Mouse (Mus musculus): Measurements from ENCODE around the gene Slc25a25. TPM values are rescaled to one million over a fixed set of nuclear protein-coding genes. Genes with fewer than 3 reads are reported as not detected.
A peak's percentile ranks its signal among the peaks of the same experiment; 100 is the strongest.

The Slc25a25 gene
- total RNA-seq, 2 experiments from 2014 or later: 18.1 to 47.8 TPM

DNA sequence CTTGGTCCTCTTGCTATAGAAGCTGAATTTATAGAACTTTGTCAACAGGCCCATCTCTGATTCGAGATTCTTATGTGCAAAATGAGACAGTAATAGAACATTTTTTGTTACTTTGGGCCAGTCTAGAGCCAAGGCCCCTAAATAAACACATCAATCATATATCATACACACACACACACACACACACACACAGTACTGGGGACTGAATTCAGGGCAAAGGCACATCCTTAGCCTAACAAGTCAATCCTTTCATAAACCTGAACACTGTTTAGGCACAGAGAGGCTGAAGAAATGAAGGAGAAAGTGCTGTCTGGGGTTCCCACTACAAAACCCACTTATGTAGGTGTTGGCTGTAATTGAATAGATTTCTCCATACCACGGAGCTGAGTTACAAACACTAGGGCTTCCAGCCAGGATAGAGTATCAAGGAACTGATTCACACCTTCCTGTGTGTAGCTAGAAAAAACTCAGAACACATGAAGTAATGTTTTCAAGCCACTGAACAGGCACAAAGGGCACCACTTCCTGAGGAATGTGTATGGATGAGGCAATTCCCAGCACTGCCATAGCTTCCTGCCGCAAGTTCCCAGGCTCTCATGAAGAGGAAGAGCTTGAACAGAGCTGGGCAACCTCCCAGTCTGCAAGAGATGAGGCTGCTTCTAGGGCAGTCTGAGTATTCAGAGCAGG is 14.4 kb downstream of the Slc25a25 start:
- intact Hi-C loops (cut with DNase I; ENCODE audit: low total_unique reads): no loop called here
- DNase-seq: no peak

DNA sequence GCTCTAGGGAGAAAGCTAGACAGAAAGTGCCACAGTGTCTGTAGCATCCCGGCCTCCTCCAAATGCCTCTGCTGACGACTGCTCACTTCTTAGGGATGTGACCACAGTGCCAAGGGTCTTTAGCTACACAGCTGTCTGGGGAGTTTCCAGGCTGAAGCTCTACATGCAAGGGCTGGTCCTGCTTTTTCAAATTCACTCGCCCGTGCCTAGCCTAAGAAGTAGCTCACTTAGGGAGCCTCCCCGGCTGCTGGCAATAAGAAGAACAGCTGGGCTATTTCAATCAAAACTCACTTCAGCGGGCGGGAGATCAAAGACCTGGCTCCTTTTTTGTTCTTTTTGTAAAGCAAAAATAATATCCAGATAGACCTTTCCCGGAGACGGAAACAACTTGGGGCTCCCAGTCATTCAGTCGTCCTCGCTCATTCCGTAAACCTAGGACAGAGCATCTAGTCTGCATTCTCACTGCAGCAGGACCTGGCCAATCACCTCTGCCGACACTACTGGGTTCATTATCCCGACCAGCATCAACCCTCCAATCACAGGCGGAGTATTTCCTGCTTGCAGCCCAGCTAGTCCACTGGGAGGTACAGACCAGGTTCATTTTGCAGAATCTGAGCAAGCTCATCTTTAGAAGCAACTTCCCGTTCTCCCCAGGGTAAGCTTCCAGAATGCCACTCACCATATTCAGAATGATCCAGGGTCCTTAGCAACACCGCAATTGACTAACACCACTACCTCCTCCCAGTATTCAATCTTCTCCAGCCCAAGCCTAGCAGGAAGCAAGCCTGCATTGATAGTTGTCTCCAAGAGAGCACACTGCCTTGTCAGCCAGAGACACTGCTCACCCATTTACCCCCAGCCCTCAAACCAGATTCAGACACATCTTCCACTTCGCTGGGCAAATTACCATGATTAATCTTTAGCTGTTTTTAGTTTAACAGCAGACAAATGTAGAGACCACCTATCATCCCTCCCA is 20.3 kb downstream of the Slc25a25 start:
- DNase-seq: peak; percentile 78
- intact Hi-C loops (cut with DNase I; ENCODE audit: low total_unique reads): no loop called here

DNA sequence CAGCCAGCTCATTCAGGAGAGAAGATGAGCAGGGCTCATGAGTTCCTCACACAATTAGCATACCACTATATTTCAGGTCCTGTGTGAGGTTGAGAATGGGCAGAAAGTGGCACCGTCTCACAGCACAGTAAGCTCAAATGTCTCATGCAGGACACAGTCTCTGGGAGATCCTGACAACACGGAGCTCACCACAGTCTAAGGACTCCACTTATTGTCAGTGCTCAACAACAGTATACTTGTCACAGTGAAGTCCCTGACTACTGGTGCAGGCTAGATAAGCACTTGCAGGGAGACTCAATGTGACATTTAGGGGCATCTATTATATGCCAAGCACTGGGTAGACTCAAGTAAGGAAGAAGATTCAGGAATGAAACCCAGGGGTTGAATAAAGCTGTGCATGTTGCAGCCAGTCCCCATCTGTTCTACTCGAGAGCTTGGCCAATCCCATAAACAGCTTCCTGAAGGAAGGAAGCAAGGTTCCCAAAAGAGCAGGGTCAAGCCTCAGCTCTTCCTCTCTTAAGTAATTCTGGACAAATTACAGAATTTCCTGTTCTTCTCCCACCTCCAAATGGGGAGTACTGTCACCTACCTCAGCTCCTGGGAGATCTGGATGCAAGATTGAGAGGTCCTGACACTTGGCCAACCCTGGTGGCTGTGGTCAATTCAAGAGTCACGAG is 21.9 kb downstream of the Slc25a25 start:
- intact Hi-C loops (cut with DNase I; ENCODE audit: low total_unique reads): no loop called here

DNA sequence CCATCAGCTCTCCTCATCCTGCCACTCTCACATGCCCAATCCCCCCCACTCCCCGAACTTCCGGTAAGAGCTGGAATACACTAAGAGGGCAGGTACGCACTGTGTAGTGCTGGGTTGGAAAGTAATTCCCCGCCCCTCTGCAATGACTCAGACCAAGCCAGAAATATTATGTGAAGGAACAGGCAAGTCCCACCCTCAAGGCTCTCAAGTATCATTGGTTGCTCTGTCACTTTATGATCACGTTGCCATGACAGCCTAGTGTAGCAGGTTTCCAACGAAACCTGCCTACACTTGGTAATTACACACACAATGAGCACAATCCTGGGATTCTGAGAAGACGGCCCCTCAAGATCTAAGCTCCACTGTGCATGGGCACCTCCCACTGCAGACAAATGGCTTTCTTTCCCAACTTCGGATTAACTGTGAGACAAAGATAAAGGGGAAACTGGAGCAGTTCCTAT is 23.0 kb downstream of the Slc25a25 start:
- intact Hi-C loops (cut with DNase I; ENCODE audit: low total_unique reads): no loop called here
- no peak for DNase-seq

More for the DNA sequence above, 21.9 kb downstream of the Slc25a25 start:
- no peak for DNase-seq

DNA sequence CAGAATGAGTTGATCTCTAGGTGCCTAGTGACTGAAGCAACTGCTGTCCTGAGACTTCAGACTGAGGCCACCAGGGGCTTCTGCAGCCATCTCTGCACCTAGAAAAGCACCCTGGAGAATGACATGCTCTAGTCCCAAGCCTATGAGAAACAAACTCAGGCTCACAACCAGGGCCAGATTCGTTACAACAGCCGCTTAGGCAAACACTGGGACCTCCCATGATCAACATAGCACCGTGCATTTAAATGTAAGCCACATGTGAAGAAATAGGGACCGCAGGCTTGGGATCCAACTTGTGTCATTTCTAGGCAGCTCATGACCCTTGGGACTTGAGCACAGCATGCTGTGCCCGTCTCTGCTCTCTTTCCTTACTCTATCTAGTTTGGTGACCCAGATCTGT is 23.5 kb downstream of the Slc25a25 start:
- no peak for DNase-seq
- intact Hi-C loops (cut with DNase I; ENCODE audit: low total_unique reads): no loop called here

DNA sequence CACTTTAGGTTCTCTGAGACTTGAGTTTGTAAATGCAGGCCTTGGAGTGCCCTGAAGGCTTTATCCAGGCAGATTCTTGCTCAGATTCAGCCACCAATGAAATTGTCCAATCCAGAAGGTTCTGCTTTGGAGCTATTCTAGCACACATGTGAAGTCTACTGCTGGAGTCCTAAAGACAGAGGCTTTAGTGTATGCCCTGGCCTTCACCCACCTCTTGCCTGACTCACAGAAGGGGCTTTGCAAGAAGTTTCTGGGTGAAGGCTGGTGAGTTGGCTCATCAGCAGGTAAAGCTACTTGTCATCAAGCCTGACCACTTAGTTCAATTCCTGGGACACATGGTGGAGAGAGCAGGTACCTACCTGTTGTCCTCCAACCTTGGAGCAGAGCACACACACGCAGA is 25.1 kb downstream of the Slc25a25 start:
- intact Hi-C loops (cut with DNase I; ENCODE audit: low total_unique reads): no loop called here
- DNase-seq: no peak

DNA sequence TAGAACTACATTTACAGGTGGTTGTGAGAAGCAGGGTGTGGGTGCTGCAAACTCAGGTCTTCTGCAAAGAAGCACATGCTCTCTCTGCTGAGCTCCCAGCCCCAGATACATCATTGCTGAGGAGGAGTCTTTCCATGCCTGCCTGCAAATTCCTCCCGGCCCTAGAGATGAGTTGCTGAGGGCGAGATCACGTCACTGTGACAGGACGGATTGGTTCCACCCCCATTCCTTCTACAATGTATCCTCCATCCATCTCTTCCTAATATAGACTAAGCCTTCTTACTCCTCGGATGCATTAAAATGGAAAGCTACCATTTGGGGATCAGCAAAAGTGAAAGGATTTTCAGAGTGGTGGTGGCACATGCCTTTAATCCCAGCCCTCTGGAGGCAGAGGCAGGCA is 25.7 kb downstream of the Slc25a25 start:
- DNase-seq: no peak
- intact Hi-C loops (cut with DNase I; ENCODE audit: low total_unique reads): no loop called here

DNA sequence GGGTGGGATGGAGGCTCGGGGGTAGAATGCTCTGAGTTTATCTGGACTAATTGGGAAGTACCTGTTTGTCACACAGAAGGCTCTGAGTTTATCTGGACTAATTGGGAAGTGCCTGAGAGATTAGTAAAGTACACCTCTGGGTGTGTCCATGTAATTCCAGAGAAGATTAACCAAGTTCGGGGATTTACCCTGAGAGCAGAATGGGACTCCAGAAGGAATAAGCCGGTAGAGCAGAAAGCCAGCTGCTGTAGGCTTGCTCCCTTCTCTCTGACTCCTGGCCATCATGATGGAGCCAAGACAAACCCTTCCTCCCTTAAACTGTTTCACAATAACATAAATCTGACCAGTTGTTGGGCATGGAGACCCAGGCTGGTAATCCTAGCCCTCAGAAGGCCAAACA is 26.4 kb downstream of the Slc25a25 start:
- intact Hi-C loops (cut with DNase I; ENCODE audit: low total_unique reads): no loop called here
- DNase-seq: no peak

DNA sequence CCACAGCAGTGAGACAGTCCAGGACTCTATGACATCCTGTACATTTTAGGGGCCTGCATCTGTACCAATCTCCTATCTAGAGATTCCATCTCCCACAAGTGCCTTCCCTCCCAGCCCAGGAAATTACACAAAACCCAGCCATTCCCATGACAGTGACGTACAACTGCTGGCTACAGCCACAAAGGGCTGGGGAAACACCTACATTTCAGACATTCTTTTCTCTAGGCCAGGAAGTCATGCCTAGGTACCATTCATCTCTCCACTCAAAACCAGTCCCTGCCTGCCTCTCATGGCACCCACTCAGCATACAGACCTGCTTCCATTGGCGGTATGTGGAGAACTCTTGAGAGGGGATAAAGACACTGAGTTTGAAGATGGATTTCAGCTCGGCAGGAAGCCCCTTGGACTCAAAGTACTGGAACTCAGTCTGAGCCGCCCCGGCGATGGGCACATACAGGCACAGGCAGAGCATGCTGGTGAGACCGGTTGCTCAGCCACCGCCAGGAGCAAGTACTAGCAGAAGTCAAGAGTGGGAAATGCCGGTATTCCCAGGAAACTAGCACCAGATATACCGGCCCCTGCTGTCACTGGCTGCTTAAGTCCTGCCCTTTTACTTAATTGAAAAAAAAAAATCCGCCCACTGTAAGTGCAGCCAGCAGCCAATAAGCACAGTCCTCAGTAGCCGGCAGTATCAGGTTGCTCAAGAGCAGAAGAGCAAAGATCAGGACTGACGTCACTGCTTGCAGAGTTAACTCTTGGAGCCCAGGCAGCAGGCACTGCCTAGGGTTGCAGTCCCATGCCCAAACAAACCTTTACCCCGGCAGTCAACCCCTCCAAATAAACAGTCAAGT is 27.5 kb downstream of the Slc25a25 start:
- DNase-seq: peak; percentile 60
- intact Hi-C loops (cut with DNase I; ENCODE audit: low total_unique reads): no loop called here

DNA sequence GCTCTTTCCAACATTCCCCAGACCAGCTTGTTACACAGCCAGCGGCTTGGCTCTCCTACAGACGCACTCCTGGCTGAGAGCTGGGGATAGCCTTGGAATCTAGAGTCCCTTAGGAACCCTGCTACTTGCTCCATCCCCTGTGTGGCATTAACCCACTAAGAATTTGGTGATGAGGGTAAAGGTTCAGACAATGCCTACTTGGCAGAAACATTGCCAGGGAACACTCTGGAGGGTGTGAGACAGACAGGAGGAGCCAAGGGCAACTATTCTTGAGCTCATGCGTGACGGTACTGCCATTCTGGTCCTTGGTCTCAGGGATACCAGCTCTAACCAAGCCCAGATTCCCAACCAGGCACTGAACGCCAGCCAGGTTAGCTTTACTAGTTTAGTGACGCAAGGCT is 29.4 kb downstream of the Slc25a25 start:
- intact Hi-C loops (cut with DNase I; ENCODE audit: low total_unique reads): no loop called here

DNA sequence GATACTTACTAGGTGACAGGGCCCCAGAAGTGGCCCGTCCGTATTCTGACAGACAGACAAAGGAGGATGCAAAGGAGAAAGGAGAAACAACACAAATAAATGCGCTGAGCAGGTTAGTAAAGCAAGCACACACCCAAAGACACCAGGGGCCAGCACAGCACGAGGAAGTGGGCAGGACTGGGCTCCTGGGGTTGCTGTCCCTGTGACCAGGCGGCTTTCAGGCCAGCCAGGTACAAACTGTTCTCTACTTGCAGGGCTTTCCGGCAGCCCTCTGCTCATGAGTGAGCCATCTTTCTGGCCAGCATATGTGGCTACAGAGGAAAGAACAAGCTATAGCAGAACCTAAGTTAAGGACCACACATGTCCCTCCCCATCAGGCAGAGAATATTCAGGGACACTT is 30.6 kb downstream of the Slc25a25 start:
- intact Hi-C loops (cut with DNase I; ENCODE audit: low total_unique reads): no loop called here
- DNase-seq: no peak

More for the DNA sequence above, 29.4 kb downstream of the Slc25a25 start:
- no peak for DNase-seq

DNA sequence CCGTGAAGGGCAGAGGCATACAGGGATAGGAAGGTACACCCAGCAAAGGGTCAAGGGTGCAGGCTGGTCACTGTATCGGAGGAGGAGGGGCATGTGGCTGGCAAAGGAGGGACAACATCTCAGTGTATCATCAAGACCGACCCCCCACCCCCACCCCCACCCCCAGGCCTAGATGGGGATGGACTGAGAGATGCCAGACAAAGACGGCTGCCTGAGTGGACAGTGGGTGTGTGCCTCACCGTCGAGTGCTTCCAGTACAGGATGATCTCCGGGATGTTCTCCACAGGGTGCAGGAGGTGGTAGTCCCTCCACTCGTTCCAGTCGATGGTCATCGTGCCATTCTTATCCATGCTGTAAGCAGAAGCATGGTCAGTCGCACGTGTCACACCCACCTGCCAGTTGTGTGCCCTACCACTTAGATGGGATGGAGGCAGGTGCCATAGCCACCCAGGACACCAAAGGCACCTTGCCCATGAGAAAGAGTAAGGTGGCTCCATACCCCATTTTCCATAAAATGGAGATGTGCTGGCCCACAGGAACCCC is 31.1 kb downstream of the Slc25a25 start:
- no peak for DNase-seq
- intact Hi-C loops (cut with DNase I; ENCODE audit: low total_unique reads): no loop called here

DNA sequence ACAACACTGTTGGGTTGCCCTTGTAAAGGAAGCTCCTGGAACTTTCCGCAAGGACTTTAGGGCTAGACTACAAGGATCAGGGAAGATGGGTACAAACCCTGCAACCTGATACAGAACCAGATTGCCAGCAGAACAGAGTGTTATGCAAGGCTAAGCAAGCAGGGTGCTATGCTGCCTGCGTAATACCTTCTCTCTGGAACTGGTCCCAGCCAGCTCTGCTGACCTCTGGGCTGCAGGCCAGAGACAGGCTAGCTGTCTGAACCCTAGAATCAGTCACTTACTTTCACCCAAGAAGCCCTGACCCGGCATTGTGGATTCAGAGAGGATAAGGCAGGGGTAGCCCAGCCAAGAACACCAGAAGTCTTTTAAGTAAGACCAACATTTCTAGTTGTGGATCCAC is 31.9 kb downstream of the Slc25a25 start:
- DNase-seq: peak; percentile 76
- intact Hi-C loops (cut with DNase I; ENCODE audit: low total_unique reads): no loop called here

DNA sequence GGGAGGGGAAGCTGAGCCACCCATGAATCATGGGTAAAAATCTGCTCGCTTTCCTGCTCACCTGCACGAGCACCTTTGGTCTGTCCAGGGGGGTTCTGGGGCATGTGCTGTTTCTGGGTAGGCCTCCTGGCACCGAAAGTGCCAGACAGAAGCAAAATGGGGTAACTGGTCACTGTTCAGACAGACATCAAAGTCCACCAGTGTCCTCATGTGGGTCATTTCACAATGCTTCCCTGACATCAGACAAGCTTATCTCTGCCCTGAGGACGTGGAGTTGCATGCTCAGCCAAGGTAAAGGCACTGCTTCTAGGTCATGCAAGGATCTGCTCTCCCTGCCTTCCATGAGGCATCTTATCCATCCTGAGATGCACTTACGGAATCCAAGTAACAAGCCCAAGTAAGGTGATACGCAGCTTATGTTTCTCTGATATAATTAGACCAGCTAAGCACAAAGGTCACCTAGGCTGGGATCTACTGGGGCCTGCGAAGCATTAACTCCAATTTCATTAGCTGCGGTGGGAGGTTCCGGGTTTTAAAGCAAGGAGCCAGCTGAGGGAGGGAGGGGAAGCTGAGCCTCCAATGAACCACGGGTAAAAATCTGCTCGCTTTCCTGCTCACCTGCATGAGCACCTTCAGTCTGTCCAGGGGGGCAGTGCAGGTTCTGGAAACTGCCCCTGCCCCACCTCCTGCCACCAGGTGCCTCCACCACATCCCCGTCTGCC is 32.7 kb downstream of the Slc25a25 start:
- intact Hi-C loops (cut with DNase I; ENCODE audit: low total_unique reads): no loop called here
- DNase-seq: no peak

DNA sequence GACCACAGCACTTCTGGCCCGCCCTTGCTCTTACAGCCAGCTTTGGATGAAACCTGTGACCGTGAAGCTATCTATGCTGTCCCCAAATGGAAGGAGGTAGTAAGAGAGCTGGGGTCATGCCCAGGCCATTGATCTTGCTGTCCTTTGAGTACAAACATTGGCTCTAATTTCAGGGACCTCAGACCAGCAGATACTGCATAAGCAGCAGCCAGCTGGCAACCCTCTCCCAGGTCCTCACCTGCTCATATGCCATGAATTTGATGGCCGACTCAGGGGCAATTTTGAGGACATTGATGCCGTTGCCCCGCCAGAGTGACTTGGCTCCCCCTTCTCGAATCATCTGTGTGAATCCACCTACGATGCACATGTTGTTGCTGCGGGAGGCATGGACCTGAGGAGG is 33.8 kb downstream of the Slc25a25 start:
- intact Hi-C loops (cut with DNase I; ENCODE audit: low total_unique reads): no loop called here

DNA sequence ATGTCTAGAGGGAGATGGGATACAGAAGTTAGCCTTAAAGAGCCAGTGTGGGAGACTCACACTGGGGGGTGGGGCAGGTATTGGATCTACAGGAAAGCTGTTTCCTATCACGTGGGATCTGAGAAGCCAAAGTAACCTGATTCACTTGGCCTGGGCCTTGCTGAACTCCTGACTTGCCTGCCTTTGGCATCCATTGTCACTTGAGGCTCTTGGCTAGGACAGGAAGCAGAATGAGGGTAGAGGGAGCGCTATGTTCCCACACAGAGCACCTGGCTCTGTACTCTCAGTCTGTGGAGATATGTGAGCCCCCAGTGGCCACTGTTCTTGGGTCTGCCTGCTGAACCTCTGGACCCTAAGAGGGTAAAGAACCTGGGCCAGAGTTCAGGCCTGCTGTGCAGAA is 34.7 kb downstream of the Slc25a25 start:
- no peak for DNase-seq
- intact Hi-C loops (cut with DNase I; ENCODE audit: low total_unique reads): no loop called here

More for the DNA sequence above, 33.8 kb downstream of the Slc25a25 start:
- DNase-seq: no peak

DNA sequence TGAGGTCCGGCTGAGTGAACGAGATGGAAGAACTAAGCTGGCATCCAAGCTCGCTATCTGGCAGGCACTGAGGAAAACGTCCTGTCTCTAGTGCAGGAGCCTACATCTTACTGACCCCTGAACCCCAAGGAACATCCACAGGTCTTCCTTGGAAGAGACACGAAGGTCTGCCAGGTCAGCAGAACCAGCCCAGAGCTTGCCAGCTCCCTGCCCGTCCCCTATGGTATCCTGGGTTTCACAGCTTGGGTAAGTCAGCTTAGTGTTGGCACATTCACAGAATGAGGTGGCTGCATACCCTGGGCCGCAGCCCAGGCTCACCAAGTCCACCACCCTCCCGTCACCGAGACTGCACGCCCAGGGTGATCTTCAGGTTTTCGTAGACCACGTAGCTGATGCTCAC is 35.4 kb downstream of the Slc25a25 start:
- intact Hi-C loops (cut with DNase I; ENCODE audit: low total_unique reads): no loop called here
- no peak for DNase-seq

DNA sequence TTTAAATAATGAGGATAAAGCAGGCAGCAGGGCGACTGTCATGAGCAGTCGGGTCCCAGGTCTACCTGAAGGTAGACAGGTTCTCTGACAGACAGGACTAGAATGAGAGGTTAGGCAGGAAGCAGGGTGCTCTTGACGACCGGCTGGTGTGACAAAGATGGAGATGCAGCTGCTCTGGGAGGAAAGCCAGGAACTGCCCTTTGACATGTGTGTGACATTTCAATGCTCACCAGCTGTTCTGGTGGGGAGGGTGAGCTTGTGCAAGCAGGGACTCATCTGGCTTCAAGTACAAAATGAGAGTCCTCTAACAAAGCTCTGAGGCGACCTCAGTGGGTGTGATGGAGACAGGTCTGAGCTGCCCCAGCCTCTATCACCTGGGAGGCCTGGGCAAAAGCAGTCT is 37.3 kb downstream of the Slc25a25 start:
- peak; percentile 64 for DNase-seq
- intact Hi-C loops (cut with DNase I; ENCODE audit: low total_unique reads): no loop called here
